Mouse (Mus musculus): Measurements from ENCODE around the gene Crabp1. TPM values are rescaled to one million over a fixed set of nuclear protein-coding genes. Genes with fewer than 3 reads are reported as not detected.
A peak's percentile ranks its signal among the peaks of the same experiment; 100 is the strongest.

The Crabp1 gene
- polyA plus RNA-seq, 1 experiment: 0.13 TPM

DNA sequence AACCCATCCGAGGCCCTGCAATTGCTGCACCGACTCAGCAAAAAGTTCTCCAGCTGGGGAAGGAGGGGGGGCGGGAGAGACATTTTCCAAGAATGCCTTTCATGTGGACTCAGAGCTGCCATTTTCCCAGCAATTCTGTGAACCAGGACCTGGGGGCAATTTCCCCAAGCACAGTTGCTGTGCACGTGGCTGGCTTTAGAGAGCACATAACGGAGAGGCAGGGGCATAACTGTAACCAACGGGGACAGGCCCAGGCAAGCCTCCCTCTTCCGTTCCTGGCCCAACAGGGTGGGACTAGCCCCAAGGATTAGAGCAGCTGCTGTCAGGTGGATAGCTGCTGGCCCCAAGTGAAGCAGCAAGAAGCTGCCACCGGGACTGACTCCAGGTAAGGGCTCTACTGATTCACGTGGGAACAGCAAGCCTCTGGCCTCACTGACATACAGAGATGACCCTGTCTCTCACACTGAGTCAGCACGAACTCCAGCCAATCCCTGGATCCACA lies 37.0 kb downstream of the Crabp1 start:
- TF ChIP-seq TCF12 (IDR thresholded peaks at IDR 0.05; ENCODE audit: insufficient read depth, poor library complexity, severe bottlenecking) (no peak), MYOD1 (IDR thresholded peaks at IDR 0.05; ENCODE audit: control insufficient read depth in 1 of 3, insufficient read length in 2 of 3, low read depth in 2 of 3) (peak in 1 of 3 experiments; percentile 5)
- H3K4me2 ChIP-seq (ENCODE audit: low read depth): no peak overlapping the region
- no peaks in the 10 kb centered on the region for H3K36me3 ChIP-seq (ENCODE audit: control insufficient read depth, insufficient read depth)
- no peak overlapping the region for H3K4me3 ChIP-seq
- H3K79me2 ChIP-seq (ENCODE audit: control insufficient read depth, insufficient read depth): no peaks in the 10 kb centered on the region
- H3ac ChIP-seq (ENCODE audit: control insufficient read depth, insufficient read length): no peak overlapping the region
- H3K27me3 ChIP-seq (ENCODE audit: control insufficient read depth, insufficient read depth, insufficient read length): no peaks in the 10 kb centered on the region

DNA sequence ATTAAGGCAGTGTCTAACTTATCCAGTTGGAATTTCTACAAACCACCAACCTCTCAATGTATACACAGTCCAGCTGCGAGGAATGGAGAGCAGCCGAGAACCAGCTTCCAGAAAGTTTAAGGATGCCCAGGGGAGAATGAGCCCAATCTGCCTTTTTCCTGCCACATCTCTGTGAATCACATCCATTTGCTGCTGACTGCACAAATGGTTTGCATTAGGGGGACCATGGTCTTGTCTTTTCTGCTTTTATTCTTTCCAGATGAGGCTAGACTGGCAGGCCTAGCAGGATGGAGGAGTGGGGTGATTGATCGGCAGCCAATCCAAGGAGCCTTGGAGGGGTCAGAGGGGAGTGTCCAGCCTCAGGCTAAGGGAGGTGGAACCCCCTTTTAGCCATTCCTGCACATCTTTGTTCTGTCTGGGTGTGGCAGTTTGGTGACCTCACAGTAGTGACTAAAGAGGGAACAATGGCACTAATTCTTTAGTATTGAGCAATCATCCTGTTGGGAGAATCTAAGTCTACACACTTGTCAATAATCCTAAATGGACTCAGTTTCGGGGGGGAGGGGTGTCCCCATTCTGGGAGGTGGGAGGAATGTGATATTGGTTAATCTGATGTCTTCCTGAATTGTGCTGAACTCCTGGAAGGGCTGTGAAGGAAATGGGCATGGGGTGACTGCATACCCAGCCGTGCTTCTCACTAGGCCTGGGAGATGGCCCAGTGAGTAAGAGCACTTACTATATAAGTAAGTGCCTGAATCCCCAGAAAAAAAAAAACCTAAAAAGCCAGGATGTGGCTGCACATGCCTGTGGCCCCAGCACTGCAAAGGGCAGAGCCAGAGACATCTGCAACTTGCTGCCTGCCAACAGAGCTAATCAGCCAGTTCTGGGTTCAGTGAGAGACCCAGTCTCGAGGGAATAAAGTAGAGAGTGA lies 38.5 kb downstream of the Crabp1 start:
- H3K4me3 ChIP-seq: no peak overlapping the region
- H3ac ChIP-seq (ENCODE audit: control insufficient read depth, insufficient read length): no peak overlapping the region

DNA sequence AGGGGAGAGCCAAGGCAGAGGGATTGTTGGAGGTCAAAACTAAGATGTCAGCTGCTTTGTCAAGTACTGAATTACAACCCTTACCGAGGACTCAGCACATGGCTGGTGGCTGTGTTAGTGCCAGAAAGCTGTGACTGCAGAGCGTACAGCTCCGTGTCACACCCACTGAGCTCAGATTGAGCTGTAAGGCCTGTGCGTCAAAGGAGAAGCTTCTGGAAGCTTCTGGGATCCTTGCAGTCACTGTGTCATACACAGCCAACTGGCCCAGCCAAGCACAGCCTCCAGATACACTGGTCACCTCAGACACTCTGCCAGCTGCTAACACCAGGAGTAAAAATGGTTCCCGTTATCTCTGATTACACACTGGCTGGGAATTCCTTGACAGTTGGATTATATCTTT lies 39.8 kb downstream of the Crabp1 start:
- Histone ChIP-seq H3K4me2 (ENCODE audit: low read depth) (no peak overlapping the region), H3K79me2 (ENCODE audit: control insufficient read depth, insufficient read depth) (no peaks in the 10 kb centered on the region), H3K36me3 (ENCODE audit: control insufficient read depth, insufficient read depth) (no peaks in the 10 kb centered on the region), H3K4me3 (no peak overlapping the region), H3K27me3 (ENCODE audit: control insufficient read depth, insufficient read depth, insufficient read length) (no peaks in the 10 kb centered on the region), H3ac (ENCODE audit: control insufficient read depth, insufficient read length) (no peak overlapping the region)
- TF ChIP-seq MYOG (IDR thresholded peaks at IDR 0.05; ENCODE audit: control insufficient read depth in 1 of 3, insufficient read depth in 1 of 3, insufficient read length in 2 of 3, low read depth in 2 of 3) (no peak), E2F4 (IDR thresholded peaks at IDR 0.05; ENCODE audit: insufficient read depth) (no peak), TCF3 (IDR thresholded peaks at IDR 0.05; ENCODE audit: insufficient read length, low read depth) (no peak), POLR2A (IDR thresholded peaks at IDR 0.05; ENCODE audit: insufficient read length, low read depth) (no peak)

More for the DNA sequence above, 38.5 kb downstream of the Crabp1 start:
- H3K36me3 ChIP-seq (ENCODE audit: control insufficient read depth, insufficient read depth): no peaks in the 10 kb centered on the region
- no peaks in the 10 kb centered on the region for H3K79me2 ChIP-seq (ENCODE audit: control insufficient read depth, insufficient read depth)
- no peak for TF ChIP-seq TCF3 (IDR thresholded peaks at IDR 0.05; ENCODE audit: insufficient read length, low read depth)
- TF ChIP-seq TCF12 (IDR thresholded peaks at IDR 0.05; ENCODE audit: insufficient read depth, poor library complexity, severe bottlenecking): no peak
- no peak for TF ChIP-seq USF1 (IDR thresholded peaks at IDR 0.05; ENCODE audit: low read depth)
- TF ChIP-seq SRF (IDR thresholded peaks at IDR 0.05; ENCODE audit: control insufficient read depth, insufficient read length, low read depth): no peak
- peak; percentile 98 for TF ChIP-seq CEBPB (IDR thresholded peaks at IDR 0.05; ENCODE audit: insufficient read depth, poor library complexity, severe bottlenecking)
- TF ChIP-seq MAX (IDR thresholded peaks at IDR 0.05; ENCODE audit: low read depth): no peak
- no peak for TF ChIP-seq REST (IDR thresholded peaks at IDR 0.05; ENCODE audit: insufficient read depth, insufficient read length)
- no peak for TF ChIP-seq POLR2A (IDR thresholded peaks at IDR 0.05; ENCODE audit: insufficient read length, low read depth)
- TF ChIP-seq E2F4 (IDR thresholded peaks at IDR 0.05; ENCODE audit: insufficient read depth): no peak
- no peak for TF ChIP-seq POLR2AphosphoS2 (IDR thresholded peaks at IDR 0.05; ENCODE audit: insufficient read length, low read depth)
- no peak for TF ChIP-seq MYOG (IDR thresholded peaks at IDR 0.05; ENCODE audit: control insufficient read depth in 1 of 3, insufficient read depth in 1 of 3, insufficient read length in 2 of 3, low read depth in 2 of 3)
- peak in 1 of 3 experiments; percentile 21 for TF ChIP-seq MYOD1 (IDR thresholded peaks at IDR 0.05; ENCODE audit: control insufficient read depth in 1 of 3, insufficient read length in 2 of 3, low read depth in 2 of 3)
- peak overlapping the region; percentile 55 for H3K4me2 ChIP-seq (ENCODE audit: low read depth)
- no peaks in the 10 kb centered on the region for H3K27me3 ChIP-seq (ENCODE audit: control insufficient read depth, insufficient read depth, insufficient read length)

- no peaks in the 10 kb centered on the region for H3K27me3 ChIP-seq (ENCODE audit: control insufficient read depth, insufficient read depth, insufficient read length)
- H3K79me2 ChIP-seq (ENCODE audit: control insufficient read depth, insufficient read depth): no peaks in the 10 kb centered on the region
- no peak overlapping the region for H3K4me3 ChIP-seq
- no peak overlapping the region for H3ac ChIP-seq (ENCODE audit: control insufficient read depth, insufficient read length)
- TF ChIP-seq USF1 (IDR thresholded peaks at IDR 0.05; ENCODE audit: low read depth) (no peak), E2F4 (IDR thresholded peaks at IDR 0.05; ENCODE audit: insufficient read depth) (no peak), CEBPB (IDR thresholded peaks at IDR 0.05; ENCODE audit: insufficient read depth, poor library complexity, severe bottlenecking) (no peak), TCF12 (IDR thresholded peaks at IDR 0.05; ENCODE audit: insufficient read depth, poor library complexity, severe bottlenecking) (no peak), POLR2AphosphoS2 (IDR thresholded peaks at IDR 0.05; ENCODE audit: insufficient read length, low read depth) (no peak), MYOD1 (IDR thresholded peaks at IDR 0.05; ENCODE audit: control insufficient read depth in 1 of 3, insufficient read length in 2 of 3, low read depth in 2 of 3) (no peak), MAX (IDR thresholded peaks at IDR 0.05; ENCODE audit: low read depth) (no peak), SRF (IDR thresholded peaks at IDR 0.05; ENCODE audit: control insufficient read depth, insufficient read length, low read depth) (no peak), POLR2A (IDR thresholded peaks at IDR 0.05; ENCODE audit: insufficient read length, low read depth) (no peak), TCF3 (IDR thresholded peaks at IDR 0.05; ENCODE audit: insufficient read length, low read depth) (no peak), REST (IDR thresholded peaks at IDR 0.05; ENCODE audit: insufficient read depth, insufficient read length) (no peak), MYOG (IDR thresholded peaks at IDR 0.05; ENCODE audit: control insufficient read depth in 1 of 3, insufficient read depth in 1 of 3, insufficient read length in 2 of 3, low read depth in 2 of 3) (no peak)
- no peak overlapping the region for H3K4me2 ChIP-seq (ENCODE audit: low read depth)
- H3K36me3 ChIP-seq (ENCODE audit: control insufficient read depth, insufficient read depth): no peaks in the 10 kb centered on the region
Observed at GRCm38 (mm10) chr9:54807761-54808160, 43.2 kb downstream of the Crabp1 start.

GRCm38 (mm10) chr9:54809953-54810352 lies 45.4 kb downstream of the Crabp1 start:
- TF ChIP-seq SRF (IDR thresholded peaks at IDR 0.05; ENCODE audit: control insufficient read depth, insufficient read length, low read depth): no peak
- TF ChIP-seq POLR2A (IDR thresholded peaks at IDR 0.05; ENCODE audit: insufficient read length, low read depth): no peak
- H3K79me2 ChIP-seq (ENCODE audit: control insufficient read depth, insufficient read depth): no peaks in the 10 kb centered on the region
- H3K4me3 ChIP-seq: no peak overlapping the region
- no peaks in the 10 kb centered on the region for H3K27me3 ChIP-seq (ENCODE audit: control insufficient read depth, insufficient read depth, insufficient read length)
- H3K4me2 ChIP-seq (ENCODE audit: low read depth): no peak overlapping the region
- H3K36me3 ChIP-seq (ENCODE audit: control insufficient read depth, insufficient read depth): no peaks in the 10 kb centered on the region
- no peak overlapping the region for H3ac ChIP-seq (ENCODE audit: control insufficient read depth, insufficient read length)
